Mouse (Mus musculus) c-Kit-positive CD71-positive TER-119-positive erythroid progenitor cells, embryonic 14.5 days (primary cell): ENCODE measurements around the gene Pdgfa.

ENCODE experiments used
- DNase-seq: peaks from one replicate; pipeline ENCODE4 v3.0.0-alpha.2; 2013; ENCODE audit warnings: low spot score

The Pdgfa gene

GRCm38 (mm10) chr5:138994786-138995720, 2.1 kb downstream of the Pdgfa start:
- DNase-seq: no peak

- no peak for DNase-seq
These were observed 2.9 kb downstream of the Pdgfa start for GRCm38 (mm10) chr5:138994108-138994785.

- no peak for DNase-seq
These were observed 3.6 kb downstream of the Pdgfa start for GRCm38 (mm10) chr5:138993371-138994107.

GRCm38 (mm10) chr5:138992611-138993370, 4.4 kb downstream of the Pdgfa start:
- DNase-seq: no peak

GRCm38 (mm10) chr5:138991734-138992133, 5.4 kb downstream of the Pdgfa start:
- DNase-seq: no peak

- no peak for DNase-seq
These were observed 6.3 kb downstream of the Pdgfa start for GRCm38 (mm10) chr5:138990659-138991380.

GRCm38 (mm10) chr5:138989567-138989966, 7.6 kb downstream of the Pdgfa start:
- no peak for DNase-seq

GRCm38 (mm10) chr5:138988764-138989163, 8.4 kb downstream of the Pdgfa start:
- DNase-seq: no peak

GRCm38 (mm10) chr5:138987994-138988393, 9.2 kb downstream of the Pdgfa start:
- DNase-seq: no peak

GRCm38 (mm10) chr5:138981921-138982320, 15.2 kb downstream of the Pdgfa start:
- DNase-seq: no peak

- no peak for DNase-seq
These were observed 16.6 kb downstream of the Pdgfa start for GRCm38 (mm10) chr5:138980608-138981007.

GRCm38 (mm10) chr5:138979840-138980239, 17.3 kb downstream of the Pdgfa start:
- no peak for DNase-seq

GRCm38 (mm10) chr5:138977759-138978158, 19.4 kb downstream of the Pdgfa start:
- no peak for DNase-seq

- no peak for DNase-seq
These were observed 22.2 kb downstream of the Pdgfa start for GRCm38 (mm10) chr5:138974911-138975485.

GRCm38 (mm10) chr5:138973480-138973879, 23.7 kb downstream of the Pdgfa start:
- DNase-seq: no peak

GRCm38 (mm10) chr5:138971405-138971804, 25.8 kb downstream of the Pdgfa start:
- DNase-seq: no peak

- no peak for DNase-seq
These were observed 27.1 kb downstream of the Pdgfa start for GRCm38 (mm10) chr5:138970056-138970490.

- DNase-seq: no peak
These were observed 31.0 kb downstream of the Pdgfa start for GRCm38 (mm10) chr5:138966033-138966724.

GRCm38 (mm10) chr5:138965590-138965989, 31.6 kb downstream of the Pdgfa start:
- no peak for DNase-seq

GRCm38 (mm10) chr5:138956427-138956833, 40.7 kb downstream of the Pdgfa start:
- DNase-seq: no peak
